Mouse (Mus musculus) WW6 (cell line): Measurements from ENCODE around the gene Tnfrsf11a.
"Not testable (repeated sequence)": the region's sequence is repeated elsewhere in the genome, so short reads cannot be mapped to it uniquely, and the experiment has no call there.

ENCODE experiments used
- DNase-seq: peaks from one replicate; pipeline ENCODE4 v3.0.0-alpha.2; 2013; ENCODE audit warnings: low read depth, low spot score

Gene Tnfrsf11a

DNA sequence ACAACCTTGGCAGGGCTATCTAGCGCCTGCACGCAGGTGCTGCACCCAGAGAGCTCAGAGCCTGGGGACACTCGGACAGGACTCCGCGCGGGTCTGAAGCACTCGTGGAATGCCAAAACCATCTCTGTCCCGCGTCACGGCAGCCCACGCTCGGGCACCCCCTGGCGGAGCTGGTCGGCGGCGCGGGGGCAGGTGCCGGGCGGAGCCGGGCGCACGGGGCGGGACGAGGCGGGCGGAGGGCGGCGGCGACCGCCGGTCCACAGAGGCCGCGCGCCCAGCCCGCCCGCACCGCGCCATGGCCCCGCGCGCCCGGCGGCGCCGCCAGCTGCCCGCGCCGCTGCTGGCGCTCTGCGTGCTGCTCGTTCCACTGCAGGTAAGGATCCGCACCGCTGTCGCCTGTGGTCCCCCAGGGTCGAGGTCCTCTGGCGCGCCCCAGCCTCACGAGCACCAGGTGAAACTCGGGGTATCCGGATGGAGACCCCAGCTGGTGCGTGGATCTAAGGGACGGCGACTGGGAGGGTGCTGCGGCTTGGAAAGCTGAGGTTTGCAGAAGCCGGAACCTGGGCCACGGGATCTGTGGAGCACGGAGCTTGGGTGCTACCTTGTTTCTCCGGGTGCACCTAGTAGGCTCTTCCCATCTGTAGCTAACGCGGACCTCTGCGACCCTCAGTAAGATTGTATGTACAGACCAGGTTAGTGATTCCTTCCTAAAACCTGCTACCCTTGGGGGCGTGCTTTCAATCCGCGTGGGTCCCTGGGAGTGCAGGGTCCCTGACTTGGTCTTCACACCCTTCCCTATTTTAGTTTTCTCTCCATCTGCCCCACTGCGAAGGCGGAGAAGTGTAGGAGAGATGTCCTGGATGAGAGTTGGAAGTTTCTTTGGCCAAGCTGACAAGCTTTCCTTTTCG, at the start of gene Tnfrsf11a:
TSS of gene Tnfrsf11a (plus strand) at position 262 of the 908 bp plus-strand sequence.
- DNase-seq: no peak

DNA sequence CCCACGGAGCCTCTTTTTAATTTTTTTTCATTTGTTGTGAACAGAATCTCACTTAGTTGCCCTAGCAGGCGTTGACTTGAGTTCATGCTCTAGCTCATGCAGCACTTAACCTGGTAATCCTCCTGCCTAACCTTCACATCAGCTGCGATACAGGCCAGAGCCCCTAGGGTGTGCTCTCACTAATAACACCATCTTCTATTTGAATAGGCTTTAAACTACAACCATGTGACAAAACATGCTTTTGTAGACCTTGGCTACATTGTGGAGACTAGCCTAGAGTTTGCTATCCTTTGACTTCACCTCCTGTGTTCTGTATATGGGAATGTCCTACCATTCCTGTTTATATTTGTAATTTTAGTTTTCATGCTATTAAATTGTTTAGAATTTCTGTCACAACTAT, 45.2 kb upstream of the Tnfrsf11a start:
- no peak for DNase-seq

- no peak for DNase-seq
Measured at GRCm38 (mm10) chr1:105738334-105738733, 42.2 kb upstream of the Tnfrsf11a start.

DNA sequence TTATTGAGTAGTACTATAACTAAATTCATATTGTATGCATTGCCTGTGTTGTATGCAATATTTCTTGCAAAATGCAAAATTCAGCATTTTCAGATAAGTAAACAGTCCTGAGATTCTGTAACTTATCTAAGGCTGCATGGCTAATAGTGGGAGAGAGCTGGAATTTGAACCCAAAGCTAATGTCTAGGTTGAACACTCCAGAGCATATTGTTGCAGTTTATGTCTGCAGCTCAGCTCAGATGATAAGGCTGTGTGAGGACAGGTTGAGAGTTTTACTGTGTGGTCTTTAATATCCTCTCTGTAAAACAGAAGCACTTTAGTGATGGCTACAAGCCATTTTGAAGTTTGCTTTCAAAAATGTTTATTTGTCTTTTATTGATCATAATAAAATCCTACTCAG, 41.0 kb upstream of the Tnfrsf11a start:
- DNase-seq: no peak

DNA sequence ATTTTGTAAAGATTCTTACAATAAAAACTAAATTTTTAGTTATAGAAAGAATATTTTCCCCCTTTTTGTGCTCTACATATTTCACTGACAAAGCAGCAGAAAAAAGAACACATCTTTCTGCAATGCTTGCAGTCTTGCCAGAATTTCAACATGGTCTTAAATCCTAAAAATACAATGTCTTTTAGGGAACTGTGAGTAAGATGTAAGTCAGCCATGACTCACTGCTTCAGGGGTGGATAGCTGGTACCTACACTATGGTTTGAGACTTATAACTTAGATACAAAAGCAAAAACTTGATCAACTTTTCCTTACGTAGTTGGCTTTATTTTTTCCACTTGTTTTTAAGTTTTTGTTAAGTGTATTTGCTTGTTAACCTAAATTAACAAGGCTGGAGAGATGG, 38.0 kb upstream of the Tnfrsf11a start:
- no peak for DNase-seq

DNA sequence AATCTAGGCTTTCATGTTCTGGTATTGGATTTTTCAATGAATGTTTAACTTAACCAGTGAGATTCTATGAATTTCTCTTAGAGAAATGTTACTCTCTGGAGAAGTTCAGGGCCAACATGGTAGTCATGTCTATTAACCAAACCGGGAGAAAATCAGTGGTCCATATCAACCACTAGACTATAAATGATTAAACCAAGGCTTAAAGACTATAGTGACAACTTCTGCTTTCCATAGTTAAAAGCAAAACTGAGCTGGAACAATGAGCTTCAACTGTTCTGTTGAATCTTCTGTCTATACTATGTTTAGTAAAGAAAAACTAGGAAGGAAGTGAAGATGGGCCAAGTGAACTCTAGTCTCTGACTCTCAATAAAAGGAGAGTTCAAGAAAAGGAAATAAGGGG, 34.1 kb upstream of the Tnfrsf11a start:
- no peak for DNase-seq

- DNase-seq: no peak
Measured at GRCm38 (mm10) chr1:105746858-105747596, 33.5 kb upstream of the Tnfrsf11a start.

GRCm38 (mm10) chr1:105748091-105748799, 32.3 kb upstream of the Tnfrsf11a start:
- DNase-seq: no peak

GRCm38 (mm10) chr1:105752196-105752595, 28.3 kb upstream of the Tnfrsf11a start:
- DNase-seq: no peak

DNA sequence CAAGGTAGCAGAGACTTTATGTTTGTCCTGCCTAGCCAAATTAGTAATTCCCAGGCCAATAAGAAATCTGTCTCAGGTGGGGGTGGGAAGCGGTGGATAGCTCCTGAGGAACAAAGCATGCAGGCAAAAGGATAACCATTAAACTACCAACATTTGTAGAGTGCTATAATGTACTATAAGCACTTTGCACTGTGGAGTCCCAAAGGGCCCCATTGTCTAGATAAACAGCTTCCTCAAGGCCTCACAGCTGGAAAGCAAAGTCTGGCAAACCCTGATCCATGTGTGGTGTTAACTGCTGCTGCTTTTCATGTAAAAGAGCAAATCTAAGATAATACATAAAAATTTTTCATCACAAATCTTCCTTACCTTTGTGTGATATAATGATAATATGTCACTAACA, 27.6 kb upstream of the Tnfrsf11a start:
- DNase-seq: no peak

GRCm38 (mm10) chr1:105758798-105759197, 21.7 kb upstream of the Tnfrsf11a start:
- DNase-seq: no peak

DNA sequence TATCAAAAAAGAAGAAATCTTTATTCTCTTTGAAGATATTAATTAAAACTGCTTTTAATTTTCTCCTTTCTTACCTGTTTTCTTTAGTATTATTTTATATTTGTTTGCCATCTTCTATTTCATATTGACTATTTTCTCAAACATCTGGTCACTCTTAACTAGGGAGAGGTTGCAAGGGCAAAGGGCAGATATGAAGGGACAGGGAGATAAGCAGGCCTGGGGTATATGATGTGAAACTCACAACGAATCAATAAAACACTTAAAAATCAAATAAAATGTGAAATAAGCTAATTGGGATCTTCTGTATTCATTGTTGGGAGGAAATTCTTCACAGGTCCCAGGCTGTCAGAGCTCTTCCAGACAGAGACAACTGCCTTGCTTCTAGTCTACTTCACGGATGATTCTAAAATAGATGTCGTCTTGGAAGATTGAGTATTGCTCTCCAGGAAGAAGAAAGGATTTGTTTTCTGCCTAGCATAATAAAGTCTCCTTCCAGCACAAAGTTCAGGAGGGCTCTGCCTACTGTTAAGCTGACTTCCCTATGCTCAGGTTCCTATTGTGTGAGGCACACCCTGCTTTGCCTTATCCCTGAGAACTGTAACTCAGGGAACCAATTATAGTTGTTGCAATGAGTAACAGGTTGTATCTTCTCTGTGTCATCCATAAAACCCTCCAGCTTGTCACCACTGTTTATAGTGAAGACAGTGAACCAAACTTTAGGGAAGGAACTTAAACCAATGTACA, 20.9 kb upstream of the Tnfrsf11a start:
- no peak for DNase-seq

DNA sequence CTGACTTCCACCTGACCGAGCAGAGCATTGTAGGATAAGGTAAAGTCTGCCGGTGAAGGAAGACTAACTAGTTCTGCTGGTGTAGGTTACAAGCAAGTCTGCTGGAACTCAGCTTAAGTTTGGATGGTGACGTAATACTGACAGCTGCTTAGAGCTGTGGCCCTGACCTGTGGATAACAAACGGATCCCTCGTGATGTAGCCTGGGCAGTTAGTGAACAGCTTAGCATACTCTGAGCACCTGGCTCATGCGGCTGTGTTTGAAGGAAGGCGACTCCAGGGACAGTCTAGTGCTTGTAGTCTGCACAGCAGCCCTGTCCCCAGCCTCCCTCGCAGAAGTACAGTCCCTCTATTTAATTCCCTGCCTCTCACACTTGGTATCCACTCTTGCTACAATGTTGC, 14.9 kb upstream of the Tnfrsf11a start:
- DNase-seq: no peak

DNA sequence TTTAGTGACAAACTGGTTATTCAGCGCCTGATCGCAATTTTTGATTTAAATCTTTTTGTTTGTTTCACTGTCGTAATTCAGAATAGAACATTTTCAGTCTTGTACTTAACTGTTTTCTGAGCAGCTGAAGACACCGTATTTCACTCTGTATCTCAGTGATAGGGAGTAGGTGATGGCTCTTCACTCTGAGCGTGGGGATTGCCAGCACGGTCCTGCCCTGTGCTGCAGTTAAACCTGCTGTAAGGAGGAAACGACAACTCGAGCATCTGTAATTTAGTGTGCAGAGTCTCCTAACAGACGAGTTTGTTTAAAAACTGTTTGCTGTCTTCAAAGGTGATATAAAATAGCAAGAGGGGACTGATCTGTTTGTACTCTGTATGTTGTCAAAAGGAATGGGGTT, 14.4 kb upstream of the Tnfrsf11a start:
- not testable (repeated sequence) for DNase-seq

GRCm38 (mm10) chr1:105768397-105768796, 12.1 kb upstream of the Tnfrsf11a start:
- DNase-seq: no peak

GRCm38 (mm10) chr1:105770685-105771084, 9.8 kb upstream of the Tnfrsf11a start:
- no peak for DNase-seq

- DNase-seq: no peak
Measured at GRCm38 (mm10) chr1:105776426-105776825, 4.1 kb upstream of the Tnfrsf11a start.

GRCm38 (mm10) chr1:105780079-105780456, 450 bp upstream of the Tnfrsf11a start:
- no peak for DNase-seq

DNA sequence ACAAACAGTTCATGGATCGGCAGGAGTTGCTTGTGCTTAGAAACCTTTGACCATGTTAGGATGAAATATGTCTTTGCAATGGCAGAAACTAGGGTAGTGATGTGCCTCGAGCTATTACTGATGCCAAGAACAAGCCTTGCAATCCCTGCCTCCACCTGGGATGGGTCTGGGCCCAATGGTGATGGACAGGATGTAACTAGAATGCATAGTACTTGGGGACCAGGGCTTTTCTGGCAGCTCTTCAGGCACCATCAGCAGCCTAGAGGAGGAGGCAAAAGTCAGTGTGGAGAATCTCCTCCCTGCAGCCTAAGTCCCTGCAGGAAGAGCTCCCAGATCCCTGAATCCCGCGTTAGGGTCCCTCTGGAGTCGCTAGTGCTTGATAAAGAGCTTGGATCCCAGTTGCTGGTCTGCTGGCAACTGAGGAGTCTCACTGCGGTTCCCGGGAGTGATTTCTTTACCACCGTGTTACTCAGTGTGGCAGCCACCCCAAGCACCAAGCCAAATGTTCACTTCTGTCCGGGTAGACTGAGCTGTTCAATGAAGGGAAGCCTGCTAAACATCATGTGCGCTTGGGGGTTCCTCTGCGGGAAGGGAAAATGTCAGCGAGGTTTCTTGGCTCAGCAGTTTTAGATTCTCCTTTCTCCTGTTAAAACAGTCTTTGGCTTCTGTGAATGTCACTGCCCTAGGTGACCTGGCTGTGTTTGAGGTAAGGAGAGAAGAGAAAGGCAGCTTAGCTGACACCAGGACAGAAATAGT, 1.1 kb downstream of the Tnfrsf11a start:
- no peak for DNase-seq

DNA sequence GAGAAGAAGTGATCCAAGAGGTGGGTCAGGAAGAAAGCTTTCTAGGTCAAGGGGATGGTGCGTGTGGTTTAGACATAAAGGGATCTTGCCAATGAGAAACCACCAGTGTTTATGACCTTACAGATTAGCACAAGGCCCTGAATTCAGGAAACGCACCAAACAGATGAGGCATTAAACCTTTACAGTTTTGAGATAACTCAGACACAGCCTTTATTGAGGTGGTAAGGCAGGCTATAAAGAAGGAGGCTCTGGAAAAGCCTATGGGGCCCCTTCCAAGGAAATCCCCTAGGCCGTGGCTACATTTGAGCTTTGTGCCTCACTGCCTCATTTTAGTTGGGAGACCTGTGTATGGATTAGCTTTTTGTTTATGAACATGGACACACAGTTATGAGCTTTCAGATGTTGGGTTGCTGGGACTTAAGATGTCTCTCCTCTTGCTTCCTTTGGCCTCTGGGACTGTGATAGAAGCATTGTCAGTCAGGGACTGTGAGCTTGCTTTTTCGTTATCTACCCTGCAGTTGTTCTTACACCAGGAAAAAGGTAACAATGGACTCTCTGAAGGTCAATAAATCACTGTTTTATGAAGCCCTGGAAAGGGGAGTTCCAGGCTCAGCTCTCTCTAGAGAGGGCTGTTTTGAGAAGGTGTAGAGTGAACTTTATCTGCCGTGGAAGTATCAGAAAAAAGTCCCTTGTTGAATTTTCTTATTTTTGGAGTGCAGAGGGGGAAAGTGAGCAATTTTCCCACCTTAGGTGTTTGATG, 3.9 kb downstream of the Tnfrsf11a start:
- no peak for DNase-seq
